Mouse (Mus musculus) G1E (cell line): ENCODE measurements around the gene Asns.

ENCODE experiments used
- CTCF ChIP-seq: IDR thresholded peaks from 2 replicates; pipeline ENCODE4 v1.5.1; 2012; ENCODE audit warnings: low read depth, low read length, inconsistent platforms, mixed read lengths
- TAL1 ChIP-seq: conservative IDR thresholded peaks from 2 replicates; pipeline ENCODE4 v1.6.1; 2012; ENCODE audit warnings: low read depth, low read length, inconsistent platforms, mixed read lengths

GRCm38 (mm10) chr6:7711837-7712330, 18.8 kb upstream of the Asns start:
- TF ChIP-seq TAL1 (no peak), CTCF (no peak)
